Mouse (Mus musculus): ENCODE measurements around the gene Cuedc2.

Gene Cuedc2

GRCm38 (mm10) chr19:46338331-46338936 lies at the start of gene Cuedc2:
TSS of gene Cuedc2 (minus strand) at chr19:46338702.
- DNase-seq, result peak; percentile 96

GRCm38 (mm10) chr19:46382275-46382674 lies 43.8 kb upstream of the Cuedc2 start:
- DNase-seq, result no peak

- DNase-seq, result no peak
Observed at GRCm38 (mm10) chr19:46375891-46376290, 37.4 kb upstream of the Cuedc2 start.

- peak; percentile 55 for DNase-seq
Observed at GRCm38 (mm10) chr19:46375489-46375888, 37.0 kb upstream of the Cuedc2 start.

GRCm38 (mm10) chr19:46374477-46375088 lies 36.1 kb upstream of the Cuedc2 start:
- no peak for DNase-seq

GRCm38 (mm10) chr19:46369204-46369603 lies 30.7 kb upstream of the Cuedc2 start:
- DNase-seq, result peak; percentile 60

- DNase-seq, result peak; percentile 41
Observed at GRCm38 (mm10) chr19:46367798-46368590, 29.5 kb upstream of the Cuedc2 start.

GRCm38 (mm10) chr19:46363294-46364009 lies 24.9 kb upstream of the Cuedc2 start:
- DNase-seq, result no peak

- no peak for DNase-seq
Observed at GRCm38 (mm10) chr19:46362104-46362503, 23.6 kb upstream of the Cuedc2 start.

GRCm38 (mm10) chr19:46358381-46358780 lies 19.9 kb upstream of the Cuedc2 start:
- no peak for DNase-seq

GRCm38 (mm10) chr19:46357344-46358280 lies 19.1 kb upstream of the Cuedc2 start:
- no peak for DNase-seq

GRCm38 (mm10) chr19:46356701-46357138 lies 18.2 kb upstream of the Cuedc2 start:
- DNase-seq, result peak; percentile 94

- no peak for DNase-seq
Observed at GRCm38 (mm10) chr19:46350168-46350932, 11.8 kb upstream of the Cuedc2 start, which contains the start of gene 2310034G01Rik. TSS of gene 2310034G01Rik (minus strand) at chr19:46350302.

GRCm38 (mm10) chr19:46349550-46349949 lies 11.0 kb upstream of the Cuedc2 start:
- no peak for DNase-seq

GRCm38 (mm10) chr19:46348761-46349458 lies 10.4 kb upstream of the Cuedc2 start:
- peak; percentile 94 for DNase-seq

- no peak for DNase-seq
Observed at GRCm38 (mm10) chr19:46347936-46348668, 9.6 kb upstream of the Cuedc2 start.

- DNase-seq, result no peak
Observed at GRCm38 (mm10) chr19:46347146-46347545, 8.6 kb upstream of the Cuedc2 start.

- DNase-seq, result no peak
Observed at GRCm38 (mm10) chr19:46344710-46345419, 6.4 kb upstream of the Cuedc2 start.

Measured in layer of hippocampus, adult 9-11 months (tissue).